Mouse (Mus musculus): ENCODE results near the gene Snrpf.

GRCm38 (mm10) chr10:93614850-93615249 lies 25.3 kb upstream of the Snrpf start:
- TF ChIP-seq CTCF (IDR thresholded peaks at IDR 0.05; ENCODE audit: borderline replicate concordance, insufficient read depth, low read length) (no peak), POLR2A (IDR thresholded peaks at IDR 0.05; ENCODE audit: low read depth, low read length) (no peak)

Data from embryonic fibroblast, embryonic 13.5 days (primary cell).